Mouse (Mus musculus): Measurements from ENCODE around the gene Trit1. TPM values are rescaled to one million over a fixed set of nuclear protein-coding genes. Genes with fewer than 3 reads are reported as not detected.

Trit1 gene
- total and polyA plus RNA-seq, 2 experiments, result 4.3 to 11.2 TPM

- Histone ChIP-seq H3K4me3 (ENCODE audit: insufficient read depth, low read depth, low read length) (no peak overlapping the region), H3K9ac (ENCODE audit: low read depth, low read length) (no peak overlapping the region), H3K4me1 (ENCODE audit: control insufficient read depth, insufficient read depth, low read length) (no peaks in the 10 kb centered on the region), H3K79me2 (ENCODE audit: control insufficient read depth, insufficient read depth, low read length) (no peaks in the 10 kb centered on the region), H3K27ac (replicated peaks; ENCODE audit: insufficient read depth, low read depth, low read length) (no peak overlapping the region), H3K36me3 (ENCODE audit: control insufficient read depth, insufficient read depth, low read length) (no peaks in the 10 kb centered on the region), H3K27me3 (ENCODE audit: control insufficient read depth, insufficient read depth, low read length) (no peaks in the 10 kb centered on the region)
- 95% methylated on average over 4 of the region's 4 CpGs for WGBS
- no peak for DNase-seq (ENCODE audit: extremely low read depth, low read depth, low spot score)
- no peak for TF ChIP-seq POLR2A (IDR thresholded peaks at IDR 0.05; ENCODE audit: extremely low read depth, insufficient read depth, low read length)
These were observed 70.0 kb downstream of the Trit1 start for GRCm38 (mm10) chr4:123086381-123086780.

DNA sequence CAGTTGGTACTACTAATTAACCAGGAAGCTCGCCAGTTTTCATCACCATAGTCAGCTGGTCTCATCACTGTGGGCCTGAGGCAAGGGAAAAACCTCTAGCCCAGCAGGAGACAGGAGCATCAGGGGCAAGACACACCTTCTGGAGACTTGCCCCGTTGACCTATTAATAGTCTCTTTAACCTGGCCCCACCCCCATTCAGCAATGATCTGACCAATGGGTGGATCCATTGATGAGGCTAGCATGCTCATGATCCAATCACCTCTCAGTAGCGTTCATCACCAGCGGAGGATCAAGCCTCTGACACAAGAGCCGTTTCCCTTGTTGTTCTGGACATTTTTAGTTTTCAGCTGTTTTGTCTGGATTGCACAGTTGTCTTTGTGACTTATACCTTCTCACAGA, 76.2 kb downstream of the Trit1 start:
- peaks cover 3% of the 10 kb centered on the region for H3K4me1 ChIP-seq (ENCODE audit: control insufficient read depth, insufficient read depth, low read length)
- no peak overlapping the region for H3K4me3 ChIP-seq (ENCODE audit: insufficient read depth, low read depth, low read length)
- H3K36me3 ChIP-seq (ENCODE audit: control insufficient read depth, insufficient read depth, low read length), result no peaks in the 10 kb centered on the region
- DNase-seq (ENCODE audit: extremely low read depth, low read depth, low spot score), result peak; percentile 52
- TF ChIP-seq POLR2A (IDR thresholded peaks at IDR 0.05; ENCODE audit: extremely low read depth, insufficient read depth, low read length) (no peak), CTCF (IDR thresholded peaks at IDR 0.05; ENCODE audit: low read depth, low read length) (no peak)
- no peak overlapping the region for H3K9ac ChIP-seq (ENCODE audit: low read depth, low read length)
- no peaks in the 10 kb centered on the region for H3K27me3 ChIP-seq (ENCODE audit: control insufficient read depth, insufficient read depth, low read length)
- H3K79me2 ChIP-seq (ENCODE audit: control insufficient read depth, insufficient read depth, low read length), result no peaks in the 10 kb centered on the region
- 56% methylated on average over 5 of the region's 5 CpGs for WGBS
- H3K27ac ChIP-seq (replicated peaks; ENCODE audit: insufficient read depth, low read depth, low read length), result peak overlapping the region; percentile 30; the same call in 1 of the 2 replicates

DNA sequence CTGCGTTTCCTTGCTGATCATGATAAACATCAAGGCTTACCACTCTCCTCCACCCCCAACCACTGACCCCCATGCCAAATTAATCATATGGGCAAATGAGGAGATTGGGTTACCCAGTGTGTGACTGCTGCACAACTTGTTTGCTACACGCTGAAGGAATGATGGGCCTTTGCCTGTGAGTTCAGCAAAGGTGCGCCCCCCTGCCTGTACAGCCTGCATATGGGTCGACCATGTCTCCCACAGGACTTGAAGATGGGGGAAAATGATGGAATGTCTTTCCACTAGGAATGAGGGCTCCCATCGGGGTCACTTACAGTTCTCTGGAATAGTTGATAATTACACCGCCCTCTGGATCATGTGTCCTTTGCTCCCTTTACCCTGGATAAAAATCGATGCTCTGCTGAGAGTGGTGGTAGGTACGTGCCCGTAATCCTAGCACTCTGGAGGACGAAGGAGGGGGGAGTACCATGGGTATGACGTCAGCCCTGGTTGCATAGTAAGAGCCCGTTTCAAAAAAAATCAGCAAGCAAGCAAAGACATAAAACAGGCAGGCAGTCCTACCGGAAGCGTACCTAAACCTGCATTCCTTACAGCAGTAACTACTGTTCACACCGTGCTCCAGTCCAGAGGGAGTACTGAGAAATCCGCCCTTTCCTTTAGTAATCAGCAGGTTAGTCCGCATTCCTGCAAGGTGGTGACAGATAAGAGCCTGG, 76.8 kb downstream of the Trit1 start:
- Histone ChIP-seq H3K9ac (ENCODE audit: low read depth, low read length) (peak overlapping the region; percentile 75), H3K36me3 (ENCODE audit: control insufficient read depth, insufficient read depth, low read length) (no peaks in the 10 kb centered on the region), H3K27me3 (ENCODE audit: control insufficient read depth, insufficient read depth, low read length) (no peaks in the 10 kb centered on the region), H3K4me1 (ENCODE audit: control insufficient read depth, insufficient read depth, low read length) (peaks cover 3% of the 10 kb centered on the region), H3K79me2 (ENCODE audit: control insufficient read depth, insufficient read depth, low read length) (no peaks in the 10 kb centered on the region), H3K4me3 (ENCODE audit: insufficient read depth, low read depth, low read length) (peak overlapping the region; percentile 52), H3K27ac (replicated peaks; ENCODE audit: insufficient read depth, low read depth, low read length) (peak overlapping the region; percentile 56; the same call in 1 of the 2 replicates)
- WGBS, result 18% methylated on average over 17 of the region's 17 CpGs
- TF ChIP-seq POLR2A (IDR thresholded peaks at IDR 0.05; ENCODE audit: extremely low read depth, insufficient read depth, low read length) (no peak), CTCF (IDR thresholded peaks at IDR 0.05; ENCODE audit: low read depth, low read length) (no peak)
- peak; percentile 95 for DNase-seq (ENCODE audit: extremely low read depth, low read depth, low spot score)

GRCm38 (mm10) chr4:123093869-123094268, 77.5 kb downstream of the Trit1 start:
- H3K27me3 ChIP-seq (ENCODE audit: control insufficient read depth, insufficient read depth, low read length), result no peaks in the 10 kb centered on the region
- TF ChIP-seq POLR2A (IDR thresholded peaks at IDR 0.05; ENCODE audit: extremely low read depth, insufficient read depth, low read length), result no peak
- WGBS, result 15% methylated on average over 9 of the region's 9 CpGs
- no peak overlapping the region for H3K4me3 ChIP-seq (ENCODE audit: insufficient read depth, low read depth, low read length)
- peak; percentile 13 for DNase-seq (ENCODE audit: extremely low read depth, low read depth, low spot score)
- no peaks in the 10 kb centered on the region for H3K36me3 ChIP-seq (ENCODE audit: control insufficient read depth, insufficient read depth, low read length)
- no peaks in the 10 kb centered on the region for H3K79me2 ChIP-seq (ENCODE audit: control insufficient read depth, insufficient read depth, low read length)
- no peak overlapping the region for H3K9ac ChIP-seq (ENCODE audit: low read depth, low read length)
- H3K4me1 ChIP-seq (ENCODE audit: control insufficient read depth, insufficient read depth, low read length), result peaks cover 3% of the 10 kb centered on the region
- no peak overlapping the region for H3K27ac ChIP-seq (replicated peaks; ENCODE audit: insufficient read depth, low read depth, low read length)

Other genes with a start within 250 kb of the Trit1 start
- 16.6 and 18.7 TPM in 2 replicates for gene Ppt1, start 180.4 kb upstream of the Trit1 start, total RNA-seq (2014; rRNA removed)
- 14.1 and 15.3 TPM in 2 replicates for gene Ppt1, start 180.4 kb upstream of the Trit1 start, polyA plus RNA-seq (2012; rRNA removed)
- 52.6 and 55.7 TPM in 2 replicates for gene Cap1, start 130.5 kb upstream of the Trit1 start, total RNA-seq (2014; rRNA removed)
- gene Cap1, start 130.5 kb upstream of the Trit1 start, polyA plus RNA-seq (2012; rRNA removed), result 33.7 and 38.2 TPM in 2 replicates
- 40.6 and 44.0 TPM in 2 replicates for gene Mfsd2a, start 55.4 kb upstream of the Trit1 start, total RNA-seq (2014; rRNA removed)
- 32.8 and 62.5 TPM in 2 replicates for gene Mfsd2a, start 55.4 kb upstream of the Trit1 start, polyA plus RNA-seq (2012; rRNA removed)
- 7.0 and 7.6 TPM in 2 replicates for gene Mycl, start 20.9 kb upstream of the Trit1 start, total RNA-seq (2014; rRNA removed)
- 3.3 and 3.6 TPM in 2 replicates for gene Mycl, start 20.9 kb upstream of the Trit1 start, polyA plus RNA-seq (2012; rRNA removed)
- gene Bmp8b, start 88.6 kb downstream of the Trit1 start, total RNA-seq (2014; rRNA removed), result not detected in 2 replicates
- gene Bmp8b, start 88.6 kb downstream of the Trit1 start, polyA plus RNA-seq (2012; rRNA removed), result 0.02 and 0.16 TPM in 2 replicates
- not detected in 2 replicates for gene Oxct2b, start 99.7 kb downstream of the Trit1 start, total RNA-seq (2014; rRNA removed)
- gene Oxct2b, start 99.7 kb downstream of the Trit1 start, polyA plus RNA-seq (2012; rRNA removed), result not detected in 2 replicates
- gene Ppie, start 123.4 kb downstream of the Trit1 start, total RNA-seq (2014; rRNA removed), result 15.2 and 17.2 TPM in 2 replicates
- gene Ppie, start 123.4 kb downstream of the Trit1 start, polyA plus RNA-seq (2012; rRNA removed), result 7.7 and 8.7 TPM in 2 replicates
- 0.20 TPM in 1 of 2 replicates, not detected in the other for gene Hpcal4, start 166.6 kb downstream of the Trit1 start, total RNA-seq (2014; rRNA removed)
- gene Hpcal4, start 166.6 kb downstream of the Trit1 start, polyA plus RNA-seq (2012; rRNA removed), result not detected in 2 replicates
- 0.20 TPM in 1 of 2 replicates, not detected in the other for gene Nt5c1a, start 184.9 kb downstream of the Trit1 start, total RNA-seq (2014; rRNA removed)
- gene Nt5c1a, start 184.9 kb downstream of the Trit1 start, polyA plus RNA-seq (2012; rRNA removed), result not detected in 2 replicates
- gene Heyl, start 217.0 kb downstream of the Trit1 start, total RNA-seq (2014; rRNA removed), result 0.28 and 0.60 TPM in 2 replicates
- 1.0 and 1.4 TPM in 2 replicates for gene Heyl, start 217.0 kb downstream of the Trit1 start, polyA plus RNA-seq (2012; rRNA removed)
- 25.3 and 41.9 TPM in 2 replicates for gene Pabpc4, start 245.8 kb downstream of the Trit1 start, total RNA-seq (2014; rRNA removed)
- gene Pabpc4, start 245.8 kb downstream of the Trit1 start, polyA plus RNA-seq (2012; rRNA removed), result 40.8 and 54.4 TPM in 2 replicates